Mouse (Mus musculus) hematopoietic stem cell, adult 5-6 weeks (primary cell): Measurements from ENCODE around the gene Hist1h2ad. TPM values are rescaled to one million over a fixed set of nuclear protein-coding genes. Genes with fewer than 3 reads are reported as not detected.
"Not testable (repeated sequence)": the region's sequence is repeated elsewhere in the genome, so short reads cannot be mapped to it uniquely, and the experiment has no call there.

ENCODE experiments used
- ATAC-seq, 2 experiments: fragments of 125-278 bp in 1 of 2; replicated peaks in 1 of 2; 2 replicates each; pipeline ENCODE4 v1.8.0; 2016 to 2017; ENCODE audit warnings: inconsistent platforms in 2 of 2, mild to moderate bottlenecking in 2 of 2, moderate number of reproducible peaks in 2 of 2, low read depth in 1 of 2, moderate TSS enrichment in 1 of 2; ENCODE audit not compliant: low FRiP score in 2 of 2, poor library complexity in 2 of 2, severe bottlenecking in 2 of 2, insufficient read depth in 1 of 2, low TSS enrichment in 1 of 2
- total RNA-seq: library from RNA; stranded (forward); fragments of 172-1452, 232-1000 nt; gene quantifications from 2 replicates; pipeline ENCODE4 v1.2.3, GENCODE M21; 2017

The Hist1h2ad gene
- total RNA-seq, 1 experiment from 2014 or later, result 346 TPM

DNA sequence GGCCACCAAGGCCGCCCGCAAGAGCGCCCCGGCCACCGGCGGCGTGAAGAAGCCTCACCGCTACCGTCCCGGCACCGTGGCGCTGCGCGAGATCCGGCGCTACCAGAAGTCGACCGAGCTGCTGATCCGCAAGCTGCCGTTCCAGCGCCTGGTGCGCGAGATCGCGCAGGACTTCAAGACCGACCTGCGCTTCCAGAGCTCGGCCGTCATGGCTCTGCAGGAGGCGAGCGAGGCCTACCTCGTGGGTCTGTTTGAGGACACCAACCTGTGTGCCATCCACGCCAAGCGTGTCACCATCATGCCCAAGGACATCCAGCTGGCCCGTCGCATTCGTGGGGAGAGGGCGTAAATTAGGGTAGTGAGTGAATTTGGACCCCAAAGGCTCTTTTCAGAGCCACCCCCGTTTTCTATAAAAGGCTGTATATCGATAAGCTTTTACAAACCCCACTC is 1.7 kb downstream of the Hist1h2ad start:
- ATAC-seq, result not testable (repeated sequence)

- ATAC-seq, result no peak
These were observed 2.2 kb downstream of the Hist1h2ad start for GRCm38 (mm10) chr13:23576351-23576881.

DNA sequence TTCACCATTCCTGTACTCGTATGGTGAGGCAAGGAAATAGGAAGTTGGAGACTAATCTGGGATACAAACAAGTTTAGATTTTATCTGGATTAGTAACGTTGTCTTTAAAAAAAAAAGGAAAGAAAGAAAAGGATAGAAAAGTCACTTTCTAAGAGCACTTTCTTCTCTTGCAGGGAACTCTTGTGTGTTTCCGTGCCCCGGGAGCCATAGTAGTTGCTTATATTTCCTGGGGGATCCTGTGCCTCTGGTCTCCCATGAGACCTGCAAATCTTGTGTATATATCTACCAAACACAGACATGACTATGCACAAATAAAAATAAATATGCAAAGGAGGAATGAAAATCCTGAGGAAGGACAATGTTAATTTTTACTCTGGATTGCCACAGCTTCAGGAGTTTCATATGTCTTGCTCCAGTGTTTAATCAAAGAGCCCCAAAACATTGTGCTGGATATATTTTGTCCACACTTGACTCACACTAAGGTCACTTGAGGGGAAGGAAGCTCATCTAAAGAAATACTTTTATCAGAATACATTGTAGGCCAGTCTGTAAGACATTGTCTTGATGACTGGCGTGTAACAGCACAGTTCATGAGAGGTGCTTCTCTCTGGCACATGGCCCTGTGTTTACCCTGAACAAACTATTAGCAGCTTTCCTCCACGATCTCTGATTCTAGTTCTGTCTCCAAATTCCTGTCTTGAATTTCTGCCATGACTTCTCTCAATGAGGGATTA is 2.9 kb downstream of the Hist1h2ad start:
- ATAC-seq, result no peak

DNA sequence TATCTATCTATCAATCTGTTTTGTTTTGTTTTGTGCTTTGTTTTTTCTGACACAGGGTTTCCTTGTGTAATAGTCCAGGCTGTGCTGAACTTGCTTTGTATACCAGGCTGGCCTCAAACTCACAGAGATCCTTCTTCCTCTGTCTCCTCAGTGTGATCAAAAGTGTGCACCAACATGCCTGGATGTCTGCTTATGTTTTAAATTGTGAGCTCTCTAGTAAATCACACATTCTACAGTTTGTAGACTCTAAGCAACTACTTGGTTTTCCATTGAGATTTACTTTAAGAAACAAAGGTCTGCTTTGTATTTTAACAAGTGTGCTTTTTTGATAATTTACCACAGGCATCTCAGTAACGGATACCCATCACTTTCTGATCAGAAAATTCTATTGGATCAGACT is 3.7 kb downstream of the Hist1h2ad start:
- no peak for ATAC-seq

DNA sequence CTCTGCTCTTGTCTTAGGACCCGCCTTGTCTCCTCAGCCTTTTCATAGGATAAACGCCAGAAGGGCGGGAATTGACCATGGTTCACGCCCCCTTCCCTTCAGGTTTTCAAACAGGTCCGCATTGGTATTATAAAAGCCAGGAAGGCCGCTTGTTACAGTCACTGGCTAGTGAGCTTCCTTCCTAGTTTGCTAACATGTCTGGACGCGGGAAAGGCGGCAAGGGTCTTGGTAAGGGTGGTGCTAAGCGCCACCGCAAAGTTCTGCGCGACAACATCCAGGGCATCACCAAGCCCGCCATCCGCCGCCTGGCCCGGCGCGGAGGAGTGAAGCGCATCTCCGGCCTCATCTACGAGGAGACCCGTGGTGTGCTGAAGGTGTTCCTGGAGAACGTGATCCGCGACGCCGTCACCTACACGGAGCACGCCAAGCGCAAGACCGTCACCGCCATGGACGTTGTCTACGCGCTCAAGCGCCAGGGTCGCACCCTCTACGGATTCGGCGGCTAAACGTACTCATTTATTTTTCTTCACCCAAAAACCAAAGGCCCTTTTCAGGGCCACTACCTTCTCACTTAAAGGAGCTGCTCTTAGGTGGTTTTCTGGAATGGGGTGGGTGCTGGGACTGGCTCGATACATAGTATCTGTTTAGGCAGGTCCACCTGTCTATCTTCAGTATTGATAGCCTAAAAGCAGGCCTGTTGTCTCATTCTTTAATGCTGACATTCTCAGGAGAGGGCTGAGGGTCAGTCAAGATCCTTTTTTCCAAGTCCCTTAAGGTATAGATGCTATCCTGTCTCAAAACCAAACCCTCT is 7.4 kb downstream of the Hist1h2ad start, which contains the start of gene Hist1h4d:
Hist1h4d (plus strand) TSS at position 191 of the 811 bp plus-strand sequence.
- peak; percentile 81 to 83 for ATAC-seq

- ATAC-seq, result no peak
These were observed 8.3 kb downstream of the Hist1h2ad start for GRCm38 (mm10) chr13:23582219-23583056.

DNA sequence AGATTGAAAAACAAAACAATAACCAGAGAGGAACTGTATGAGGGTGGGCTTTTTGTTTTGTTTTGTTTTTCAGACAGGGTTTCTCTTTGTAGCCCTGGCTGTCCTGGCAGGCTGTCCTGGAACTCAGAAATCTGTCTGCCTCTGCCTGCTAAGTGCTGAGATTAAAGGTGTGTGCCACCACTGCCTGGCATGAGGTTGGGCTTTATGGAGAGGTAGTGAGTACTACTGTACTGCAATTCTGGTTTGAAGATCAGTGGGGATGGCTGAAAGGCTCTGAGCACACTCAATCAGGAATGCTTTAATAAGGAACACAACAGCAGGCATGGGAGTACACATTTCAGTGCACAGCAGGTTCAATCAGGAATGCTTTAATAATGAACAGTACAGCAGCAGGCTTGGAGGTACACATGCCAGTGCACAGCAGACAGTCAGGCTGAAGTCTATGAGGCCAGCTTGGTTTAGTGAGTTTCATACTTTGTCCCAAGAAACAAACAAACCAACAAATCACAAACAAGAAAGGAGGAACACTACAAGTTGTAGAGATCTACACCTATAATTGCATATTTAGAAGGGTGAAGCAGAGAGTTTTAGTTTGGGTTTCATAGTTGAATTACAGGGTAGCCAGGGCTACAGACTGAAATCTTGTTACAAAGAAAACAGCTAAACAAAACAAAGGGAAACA is 9.3 kb downstream of the Hist1h2ad start:
- no peak for ATAC-seq

DNA sequence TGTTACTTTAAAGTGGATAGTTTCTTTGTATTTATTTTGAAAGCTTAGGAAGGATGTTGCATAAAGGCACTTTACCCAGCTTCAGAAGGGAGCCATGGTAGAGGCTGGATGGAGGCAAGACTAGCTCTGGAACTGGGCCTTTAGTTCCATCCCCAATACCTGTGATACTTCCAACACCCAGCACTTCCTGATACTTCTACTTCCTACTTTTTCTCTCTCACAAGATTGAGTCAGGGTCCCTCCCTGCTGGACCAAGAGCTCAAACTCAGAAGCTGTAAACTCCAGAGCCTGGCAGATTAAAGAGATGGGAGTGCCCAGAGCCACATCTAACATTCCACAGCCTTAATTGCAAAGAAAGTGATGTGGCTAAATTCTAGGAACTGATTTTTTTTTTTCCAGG is 10.2 kb downstream of the Hist1h2ad start:
- ATAC-seq, result no peak

GRCm38 (mm10) chr13:23585029-23585441 is 10.9 kb downstream of the Hist1h2ad start:
- ATAC-seq, result 0 out of 4 replicates have a peak, but pooled peaks of 1 of the 2 experiments have one; percentile 22

- ATAC-seq, result peak; percentile 79
These were observed 11.4 kb downstream of the Hist1h2ad start for GRCm38 (mm10) chr13:23585442-23586098.

DNA sequence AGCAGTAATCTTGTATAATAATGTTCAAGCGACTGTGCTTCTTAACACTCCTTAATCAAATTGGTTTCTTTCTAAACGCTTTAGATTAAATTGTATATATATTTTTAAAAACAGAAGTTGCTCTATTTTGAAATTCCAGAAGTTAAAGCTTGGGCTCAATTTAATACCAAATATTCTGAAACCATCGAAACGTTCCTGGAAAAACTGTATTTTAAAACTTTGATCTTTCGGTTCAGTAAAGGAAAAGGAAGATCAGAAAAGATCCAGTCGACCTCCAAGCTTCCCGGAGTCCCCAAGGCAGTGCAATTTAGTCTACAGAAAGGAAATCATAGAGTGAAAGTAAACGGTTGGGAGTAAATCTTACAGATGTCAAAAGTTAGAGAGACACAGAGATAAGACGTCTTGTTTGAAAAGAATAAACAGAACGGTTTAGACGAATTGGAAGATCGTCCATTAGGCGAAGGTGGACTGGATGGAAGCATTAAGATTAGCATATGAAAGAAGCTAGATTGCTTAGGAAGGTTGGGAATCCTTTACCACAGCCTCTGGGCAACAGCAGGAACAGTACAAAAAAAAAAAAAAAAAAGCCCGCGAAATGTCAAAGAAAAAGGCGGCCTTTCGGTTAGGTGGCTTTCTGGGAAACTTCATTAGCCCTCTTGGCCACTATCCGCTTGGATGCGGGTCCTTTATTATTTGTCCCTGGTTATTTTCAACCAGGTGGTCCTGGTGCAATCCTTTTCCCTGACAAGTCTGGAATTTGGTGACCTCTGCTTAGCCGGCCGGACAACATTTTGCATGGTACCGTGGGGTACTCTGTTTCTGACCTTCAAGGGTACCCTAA is 12.1 kb downstream of the Hist1h2ad start:
- no peak for ATAC-seq

- ATAC-seq, result no peak
These were observed 12.7 kb downstream of the Hist1h2ad start for GRCm38 (mm10) chr13:23586940-23587225.

DNA sequence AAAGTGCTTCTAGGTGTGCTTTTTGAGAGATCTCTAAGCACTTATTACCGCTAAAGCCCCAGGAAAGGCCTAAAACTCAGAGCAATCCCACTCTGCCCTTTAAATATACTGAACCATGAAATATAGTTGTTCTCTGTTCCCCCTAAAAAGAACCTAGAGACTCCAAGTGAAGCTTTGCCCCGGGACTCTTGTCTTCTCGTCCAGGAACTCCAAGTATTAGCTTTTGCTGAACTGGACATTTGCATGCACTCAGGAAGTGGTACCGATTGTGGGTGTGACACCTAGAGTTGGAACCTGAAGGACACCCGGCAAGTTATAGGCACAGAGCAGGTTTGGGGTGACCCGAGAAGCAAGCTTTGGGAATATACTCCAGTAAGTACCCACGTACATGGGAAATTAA is 17.0 kb downstream of the Hist1h2ad start:
- ATAC-seq, result no peak

- not testable (repeated sequence) for ATAC-seq
These were observed 17.7 kb downstream of the Hist1h2ad start for GRCm38 (mm10) chr13:23591886-23592285.

- no peak for ATAC-seq
These were observed 18.4 kb downstream of the Hist1h2ad start for GRCm38 (mm10) chr13:23592614-23593013.
